Mouse (Mus musculus): ENCODE data around the gene Gm36864.
"Not testable (repeated sequence)": the region's sequence is repeated elsewhere in the genome, so short reads cannot be mapped to it uniquely, and the experiment has no call there.

Gene Gm36864

GRCm38 (mm10) chr7:44235909-44236308 is at the start of gene Gm36864:
TSS of gene Gm36864 (plus strand) at chr7:44236177.
- no peak for DNase-seq (ENCODE audit: extremely low spot score)

GRCm38 (mm10) chr7:44186516-44186915 is 49.5 kb upstream of the Gm36864 start:
- DNase-seq (ENCODE audit: extremely low spot score) = not testable (repeated sequence)

DNA sequence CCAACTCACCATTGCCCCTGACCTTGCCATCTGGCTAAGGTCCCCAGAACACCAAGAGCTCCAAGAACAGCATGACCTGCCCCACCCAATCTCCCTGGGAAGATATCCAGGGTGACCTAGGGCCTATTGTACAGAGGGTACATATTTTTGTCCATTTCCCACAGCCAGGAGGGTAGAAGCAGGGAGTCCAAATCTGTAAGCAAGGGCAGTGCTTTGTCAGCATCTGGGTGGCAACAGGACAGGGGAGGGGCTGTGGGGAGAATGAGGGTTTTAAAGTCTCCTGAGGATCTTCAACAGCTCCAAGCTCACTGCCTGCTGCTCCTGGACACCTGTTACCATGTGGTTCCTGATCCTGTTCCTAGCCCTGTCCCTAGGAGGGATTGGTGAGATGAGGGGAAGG is 48.0 kb upstream of the Gm36864 start, which contains the start of gene Klk1b24:
Gene Klk1b24, plus strand, starts transcription at position 301 of the 400 bp plus-strand sequence.
- not testable (repeated sequence) for DNase-seq (ENCODE audit: extremely low spot score)

DNA sequence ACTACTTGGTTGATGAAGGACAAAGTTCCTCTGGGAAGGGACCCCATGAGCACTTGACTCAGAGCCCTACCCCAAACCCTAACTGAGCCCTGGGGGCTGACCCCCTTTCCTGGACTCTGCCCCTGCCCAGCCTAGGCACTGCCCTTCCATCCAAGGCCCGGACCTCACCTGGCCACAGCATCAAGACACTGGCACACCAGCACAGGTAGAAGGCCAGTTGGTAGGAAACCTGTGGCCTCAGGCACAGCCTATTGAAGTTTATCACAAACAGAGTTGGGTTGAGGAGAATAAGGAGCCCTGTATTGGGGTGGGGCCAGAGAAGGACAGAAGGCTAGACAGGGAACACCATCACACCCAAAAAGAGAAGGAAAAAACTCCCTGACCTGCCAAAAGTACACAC is 42.5 kb upstream of the Gm36864 start:
- DNase-seq (ENCODE audit: extremely low spot score) = not testable (repeated sequence)

DNA sequence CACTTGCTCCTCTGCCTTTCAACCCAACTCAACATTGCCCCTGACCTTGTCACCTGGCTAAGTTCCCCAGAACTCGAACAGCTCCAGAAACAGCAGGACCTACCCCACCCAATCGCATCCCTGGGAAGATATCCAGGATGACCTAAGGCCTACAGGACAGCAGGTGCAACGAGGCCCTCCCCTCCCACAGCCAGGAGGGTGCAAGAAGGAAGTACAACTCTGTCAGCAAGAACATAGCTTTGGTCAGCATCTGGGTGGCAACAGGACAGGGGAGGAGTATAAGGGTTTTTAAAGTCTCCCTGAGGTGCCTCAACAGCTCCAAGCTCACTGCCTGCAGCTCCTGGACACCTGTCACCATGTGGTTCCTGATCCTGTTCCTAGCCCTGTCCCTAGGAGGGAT is 38.1 kb upstream of the Gm36864 start, which contains the start of gene Klk1b3:
Gene Klk1b3, plus strand, starts transcription at position 301 of the 400 bp plus-strand sequence.
- DNase-seq (ENCODE audit: extremely low spot score) = no peak

DNA sequence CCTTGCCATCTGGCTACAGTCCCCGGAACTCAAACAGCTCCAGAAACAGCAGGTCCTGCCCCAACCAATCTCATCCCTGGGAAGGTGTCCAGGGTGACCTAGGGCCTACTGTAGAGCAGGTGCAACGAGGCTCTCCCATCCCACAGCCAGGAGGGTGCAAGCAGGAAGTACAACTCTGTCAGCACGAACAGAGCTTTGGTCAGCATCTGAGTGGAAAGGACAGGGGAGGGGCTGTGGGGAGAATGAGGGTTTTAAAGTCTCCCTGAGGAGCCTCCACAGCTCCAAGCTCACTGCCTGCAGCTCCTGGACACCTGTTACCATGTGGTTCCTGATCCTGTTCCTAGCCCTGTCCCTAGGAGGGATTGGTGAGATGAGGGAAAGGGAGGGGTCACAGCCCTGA is 28.8 kb upstream of the Gm36864 start, which contains the start of gene Klk1b4:
Gene Klk1b4, plus strand, starts transcription at position 301 of the 400 bp plus-strand sequence.
- not testable (repeated sequence) for DNase-seq (ENCODE audit: extremely low spot score)

DNA sequence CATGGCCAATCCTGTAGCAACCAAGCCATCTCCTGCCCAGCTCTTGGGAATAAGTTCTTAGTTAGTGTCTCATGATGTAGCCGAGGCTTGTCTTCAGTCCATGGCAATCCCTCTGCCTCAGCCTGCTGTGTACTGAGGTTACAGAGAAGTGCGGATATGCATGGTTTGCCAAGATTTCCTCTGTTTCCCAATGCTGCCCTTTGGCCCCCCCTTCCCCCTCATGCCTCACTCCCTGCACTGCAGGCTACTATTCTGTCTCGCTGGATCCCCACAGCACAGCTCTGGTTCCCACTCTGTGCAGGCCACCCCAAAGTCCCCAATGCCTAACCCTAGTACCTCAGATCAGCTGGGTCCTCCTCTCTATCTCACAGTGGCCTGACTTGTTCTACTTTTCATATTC is 27.7 kb upstream of the Gm36864 start:
- no peak for DNase-seq (ENCODE audit: extremely low spot score)

- no peak for DNase-seq (ENCODE audit: extremely low spot score)
Observed at GRCm38 (mm10) chr7:44215645-44216044, 20.3 kb upstream of the Gm36864 start, which contains the start of gene Klk1b5. TSS of gene Klk1b5 (plus strand) at chr7:44215945.

DNA sequence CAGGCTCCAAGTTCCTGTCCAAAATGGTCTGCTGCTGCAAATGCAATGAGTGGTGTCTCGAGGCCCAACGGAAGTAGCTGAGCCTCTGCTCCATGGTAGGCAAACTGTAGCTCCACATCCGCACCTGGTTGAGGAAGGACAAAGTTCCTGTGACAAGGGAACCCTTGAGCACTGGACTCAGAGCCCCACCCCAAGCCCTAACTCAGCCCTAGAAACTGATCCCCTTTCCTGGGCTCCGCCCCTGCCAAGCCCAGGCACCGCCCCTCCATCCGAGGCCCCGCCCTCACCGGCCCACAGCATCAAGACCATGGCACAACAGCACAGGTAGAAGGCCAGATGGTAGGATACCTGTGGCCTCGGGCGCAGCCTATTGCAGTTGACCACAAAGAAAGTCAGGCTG is 14.4 kb upstream of the Gm36864 start:
- DNase-seq (ENCODE audit: extremely low spot score) = not testable (repeated sequence)

- not testable (repeated sequence) for DNase-seq (ENCODE audit: extremely low spot score)
Observed at GRCm38 (mm10) chr7:44222335-44222734, 13.6 kb upstream of the Gm36864 start.

DNA sequence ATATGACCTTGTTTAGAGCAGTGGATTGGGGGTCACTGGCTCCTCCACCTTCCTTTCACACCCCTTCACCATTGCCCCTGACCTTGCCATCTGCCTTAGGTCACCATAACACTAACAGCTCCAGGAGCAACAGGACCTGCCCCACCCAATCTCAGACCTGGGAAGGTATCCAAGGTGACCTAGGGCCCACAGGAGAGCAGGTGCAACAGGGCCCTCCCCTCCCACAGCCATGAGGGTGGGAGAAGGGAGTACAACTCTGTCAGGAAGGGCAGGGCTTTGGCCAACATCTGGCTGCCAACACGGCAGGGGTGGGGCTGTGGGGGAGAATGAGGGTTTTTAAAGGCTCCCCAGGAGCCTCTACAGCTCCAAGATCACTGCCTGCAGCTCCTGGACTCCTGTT is 10.9 kb upstream of the Gm36864 start, which contains the start of gene Klk1:
Gene Klk1, plus strand, starts transcription at position 285 of the 400 bp plus-strand sequence.
- no peak for DNase-seq (ENCODE audit: extremely low spot score)

DNA sequence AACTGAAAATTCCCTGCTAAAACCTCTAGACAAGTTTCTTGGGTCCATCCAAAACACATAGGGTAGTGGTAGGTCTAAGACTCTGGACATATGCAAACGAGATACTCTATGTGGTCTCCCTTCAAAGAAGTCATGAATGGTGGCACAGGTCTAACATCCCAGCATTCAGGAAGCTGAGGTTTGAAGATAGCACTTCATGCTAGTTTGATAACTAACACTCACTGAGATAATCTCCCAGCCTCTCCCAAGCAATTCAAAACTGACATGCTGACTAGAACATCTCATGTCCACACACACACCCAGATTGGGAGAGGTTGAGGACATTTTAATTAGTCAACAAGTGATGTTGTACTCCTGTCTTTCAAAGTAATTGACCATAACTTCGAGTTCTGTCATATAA is 3.9 kb downstream of the Gm36864 start:
- DNase-seq (ENCODE audit: extremely low spot score) = no peak

- DNase-seq (ENCODE audit: extremely low spot score) = no peak
Observed at GRCm38 (mm10) chr7:44240712-44241111, 4.7 kb downstream of the Gm36864 start.

- no peak for DNase-seq (ENCODE audit: extremely low spot score)
Observed at GRCm38 (mm10) chr7:44241163-44241562, 5.2 kb downstream of the Gm36864 start.

GRCm38 (mm10) chr7:44244080-44244479 is 8.1 kb downstream of the Gm36864 start:
- DNase-seq (ENCODE audit: extremely low spot score) = no peak

DNA sequence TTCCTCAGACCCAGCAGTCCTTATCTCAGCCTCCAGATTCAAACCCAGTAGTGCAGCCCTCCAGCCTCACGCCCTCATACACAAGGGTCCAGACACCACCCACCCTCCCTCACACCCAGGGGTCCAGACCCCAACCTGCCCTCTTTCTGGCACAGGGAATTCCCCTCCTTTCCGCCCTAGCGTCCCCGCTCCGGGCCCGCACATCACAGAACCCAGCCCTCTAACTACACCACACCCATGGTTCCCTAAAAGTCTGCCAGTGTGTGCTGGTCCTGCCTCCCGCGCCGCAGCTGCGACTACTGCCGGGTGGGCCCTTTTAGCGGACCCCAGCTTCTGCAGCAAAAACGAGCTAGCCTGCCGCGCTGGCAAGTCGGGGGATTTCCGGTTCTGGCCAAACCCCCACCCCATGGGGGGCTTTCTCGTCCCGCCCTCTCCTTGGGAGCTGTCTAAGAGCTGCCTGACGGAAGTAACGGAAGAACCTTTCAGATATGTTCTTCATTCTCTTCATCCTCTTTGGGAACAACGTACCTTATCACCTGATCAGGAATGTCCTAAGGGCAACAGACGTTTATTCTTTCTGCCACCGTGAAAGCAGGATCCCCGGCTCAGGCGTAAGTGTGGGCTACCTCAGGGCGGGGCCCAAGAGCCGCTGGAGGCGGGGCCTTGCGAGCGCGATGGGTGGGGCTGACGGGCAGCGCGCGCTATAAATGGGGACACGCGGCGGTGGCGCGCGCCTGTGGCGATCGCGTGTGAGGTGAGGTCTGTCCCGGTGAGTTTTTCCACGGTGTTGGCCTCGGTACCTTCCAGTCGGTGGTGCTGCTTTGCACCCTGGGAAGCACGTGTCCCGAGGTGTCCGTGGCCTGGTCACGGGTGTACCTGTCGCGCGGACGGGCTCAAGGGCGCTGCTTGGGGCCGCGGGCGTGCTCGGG is 10.3 kb downstream of the Gm36864 start, which contains the start of the genes 1700028J19Rik and 2410002F23Rik:
Gene 1700028J19Rik, minus strand, starts transcription at position 641 of the 929 bp plus-strand sequence.
Gene 2410002F23Rik, plus strand, starts transcription at position 668 of the 929 bp plus-strand sequence.
- DNase-seq (ENCODE audit: extremely low spot score) = peak; percentile 93

GRCm38 (mm10) chr7:44246984-44247470 is 11.1 kb downstream of the Gm36864 start:
- peak; percentile 75 for DNase-seq (ENCODE audit: extremely low spot score)

GRCm38 (mm10) chr7:44247971-44248370 is 12.0 kb downstream of the Gm36864 start:
- no peak for DNase-seq (ENCODE audit: extremely low spot score)

- no peak for DNase-seq (ENCODE audit: extremely low spot score)
Observed at GRCm38 (mm10) chr7:44249248-44249647, 13.3 kb downstream of the Gm36864 start.

GRCm38 (mm10) chr7:44250732-44251275 is 14.8 kb downstream of the Gm36864 start:
- DNase-seq (ENCODE audit: extremely low spot score) = not testable (repeated sequence)

GRCm38 (mm10) chr7:44253023-44253616 is 17.1 kb downstream of the Gm36864 start:
- DNase-seq (ENCODE audit: extremely low spot score) = no peak

GRCm38 (mm10) chr7:44254930-44255329 is 19.0 kb downstream of the Gm36864 start:
- DNase-seq (ENCODE audit: extremely low spot score) = no peak

Measured in embryo, embryonic 9.5 days (tissue).